Mouse (Mus musculus): ENCODE results near the gene Slco6c1.

GRCm38 (mm10) chr1:97038982-97039381, 89.1 kb downstream of the Slco6c1 start:
- TF ChIP-seq POLR2A (IDR thresholded peaks at IDR 0.05; ENCODE audit: extremely low read depth, insufficient read depth, low read length) = no peak
- TF ChIP-seq CTCF (IDR thresholded peaks at IDR 0.05; ENCODE audit: low read depth, low read length) = no peak

Measured in liver, adult 2 months (tissue).